ENCODE assay signal across 8 mouse cellular contexts in the genomic region with DNA sequence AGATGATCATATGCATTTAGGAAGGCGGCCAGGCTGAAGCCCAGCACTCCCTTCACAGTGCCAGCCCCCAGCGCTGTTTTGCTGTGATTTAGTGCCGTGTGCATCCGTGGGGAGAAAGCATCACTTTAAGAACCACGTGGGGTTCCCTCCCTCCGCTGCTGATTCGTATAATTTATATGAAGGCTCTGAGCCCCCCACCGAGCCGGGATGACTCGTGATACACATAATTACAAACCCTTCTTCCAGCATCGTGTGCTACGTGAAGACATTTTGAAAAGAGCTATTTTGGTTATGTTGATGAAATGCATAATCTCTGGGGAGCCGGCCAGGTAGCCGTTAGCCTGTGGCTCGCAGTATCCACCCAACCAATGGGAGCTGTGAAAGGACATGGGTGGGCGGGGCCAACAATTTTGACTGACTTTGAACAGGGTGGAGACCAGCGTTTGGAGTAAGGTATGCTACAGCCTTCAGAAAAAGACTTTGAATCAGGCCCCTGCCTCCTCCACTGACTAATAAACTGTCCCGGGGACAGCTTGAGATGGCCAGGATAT.
A peak's percentile ranks its signal among the peaks of the same experiment; 100 is the strongest.
DNase-seq lines count a peak whose midpoint lies in the region; ATAC-seq lines count a peak whose summit lies in the region.

No protein-coding gene starts in this region.

- no peak overlapping the region for H3K27ac ChIP-seq in kidney, embryonic 14.5 days (ENCODE audit: low read depth, low read length)
- peak overlapping the region; percentile 56; the same call in 1 of the 2 replicates for H3K27ac ChIP-seq in forebrain, embryonic 12.5 days
- H3K27ac ChIP-seq in neural tube, embryonic 14.5 days (ENCODE audit: low read depth, low read length) = no peak overlapping the region

- peak; percentile 77 for ATAC-seq in kidney, embryonic 14.5 days (ENCODE audit: low FRiP score, low TSS enrichment)
- 0 out of 2 replicates have a peak, but pooled peaks have one; percentile 7 for ATAC-seq in forebrain, embryonic 12.5 days (ENCODE audit: low FRiP score)
- ATAC-seq in neural tube, embryonic 14.5 days (ENCODE audit: low read depth) = peak; percentile 81

- H3K9ac ChIP-seq in kidney, embryonic 14.5 days (ENCODE audit: low read depth, low read length) = no peak overlapping the region
- no peak overlapping the region for H3K9ac ChIP-seq in forebrain, embryonic 12.5 days
- H3K9ac ChIP-seq in neural tube, embryonic 14.5 days (replicated peaks; ENCODE audit: low read depth, low read length) = no peak overlapping the region

- no peaks in the 10 kb centered on the region for H3K9me3 ChIP-seq in kidney, embryonic 14.5 days (ENCODE audit: control insufficient read depth, low read length)
- no peaks in the 10 kb centered on the region for H3K9me3 ChIP-seq in forebrain, embryonic 12.5 days
- H3K9me3 ChIP-seq in neural tube, embryonic 14.5 days (ENCODE audit: control insufficient read depth, low read length) = no peaks in the 10 kb centered on the region

- H3K4me1 ChIP-seq in kidney, embryonic 14.5 days (ENCODE audit: control insufficient read depth, insufficient read depth, low read length) = peaks cover 14% of the 10 kb centered on the region
- H3K4me1 ChIP-seq in forebrain, embryonic 12.5 days = peaks cover 33% of the 10 kb centered on the region
- peaks cover 8% of the 10 kb centered on the region; the same call in 1 of the 2 replicates for H3K4me1 ChIP-seq in neural tube, embryonic 14.5 days (ENCODE audit: control insufficient read depth, insufficient read depth, low read length)

- no peak for DNase-seq in kidney, adult 18-20 months
- DNase-seq in layer of hippocampus, adult 18-20 months (ENCODE audit: low spot score in 2 of 2) = peak; percentile 26 to 46
- DNase-seq in gastrocnemius, postnatal 10 days = no peak
- DNase-seq in T-cell, adult 2 months (ENCODE audit: low spot score) = no peak
- DNase-seq in gastrocnemius, adult 18-20 months (ENCODE audit: low spot score) = no peak

- H3K27me3 ChIP-seq in kidney, embryonic 14.5 days (ENCODE audit: control insufficient read depth, insufficient read depth, low read length) = no peaks in the 10 kb centered on the region
- H3K27me3 ChIP-seq in forebrain, embryonic 12.5 days = no peaks in the 10 kb centered on the region
- no peaks in the 10 kb centered on the region for H3K27me3 ChIP-seq in neural tube, embryonic 14.5 days (ENCODE audit: control insufficient read depth, insufficient read depth, low read length)

- WGBS in kidney, embryonic 14.5 days = 16% methylated on average over 18 of the region's 18 CpGs
- WGBS in forebrain, embryonic 12.5 days = 38% methylated on average over 18 of the region's 18 CpGs
- WGBS in neural tube, embryonic 14.5 days = 8% methylated on average over 18 of the region's 18 CpGs

- no peak overlapping the region for H3K4me3 ChIP-seq in kidney, embryonic 14.5 days (ENCODE audit: low read length)
- no peak overlapping the region for H3K4me3 ChIP-seq in forebrain, embryonic 12.5 days (replicated peaks)
- no peak overlapping the region for H3K4me3 ChIP-seq in neural tube, embryonic 14.5 days (ENCODE audit: low read depth, low read length)

- H3K4me2 ChIP-seq in kidney, embryonic 14.5 days (replicated peaks; ENCODE audit: low read depth, low read length) = 0 out of 2 replicates have a peak overlapping the region, but pooled peaks have one; percentile 8
- H3K4me2 ChIP-seq in forebrain, embryonic 12.5 days = no peak overlapping the region
- H3K4me2 ChIP-seq in neural tube, embryonic 14.5 days (ENCODE audit: low read depth, low read length) = no peak overlapping the region

- no peaks in the 10 kb centered on the region for H3K36me3 ChIP-seq in kidney, embryonic 14.5 days (ENCODE audit: control insufficient read depth, insufficient read depth, low read length)
- H3K36me3 ChIP-seq in forebrain, embryonic 12.5 days (replicated peaks) = no peaks in the 10 kb centered on the region
- no peaks in the 10 kb centered on the region for H3K36me3 ChIP-seq in neural tube, embryonic 14.5 days (ENCODE audit: control insufficient read depth, insufficient read depth, low read length)

Comparison
In these comparisons a context has a peak if more than half of its experiments do, and no peak if none do; other contexts are left out.
1. ATAC-seq: peak in every context shown above with its lines; median percentile 81 in neural tube, embryonic 14.5 days; 77 in kidney, embryonic 14.5 days; 7 in forebrain, embryonic 12.5 days.
2. DNase-seq: peak in layer of hippocampus, adult 18-20 months (2 of 2); none in kidney, adult 18-20 months (single experiment), gastrocnemius, postnatal 10 days (single experiment), T-cell, adult 2 months (single experiment) and gastrocnemius, adult 18-20 months (single experiment).